Mouse (Mus musculus) liver, embryonic 16.5 days (tissue): ENCODE results near the gene Rnf11. TPM values are rescaled to one million over a fixed set of nuclear protein-coding genes. Genes with fewer than 3 reads are reported as not detected.

Source experiments
- ATAC-seq: fragments of 200-750 bp; cut with Nextera tagmentation; 2 replicates; pipeline ENCODE4 v1.8.0; 2017; ENCODE audit warnings: low read depth, mild to moderate bottlenecking, moderate number of reproducible peaks, moderate library complexity
- H3K27ac ChIP-seq: fragments of 300-500 bp; sonication (generic); 2 replicates; pipeline ENCODE4 v1.5.1; 2014; ENCODE audit warnings: mild to moderate bottlenecking, low read length
- H3K27me3 ChIP-seq: fragments of 300-500 bp; sonication (generic); 2 replicates; pipeline ENCODE4 v1.6.1; 2014; ENCODE audit warnings: low read depth, low read length, mixed read lengths; ENCODE audit not compliant: control insufficient read depth, insufficient read depth
- H3K36me3 ChIP-seq: fragments of 300-500 bp; sonication (generic); 2 replicates; pipeline ENCODE4 v1.6.1; 2014; ENCODE audit warnings: mild to moderate bottlenecking; ENCODE audit not compliant: control insufficient read depth, insufficient read depth
- H3K4me1 ChIP-seq: fragments of 300-500 bp; sonication (generic); 2 replicates; pipeline ENCODE4 v1.6.1; 2014; ENCODE audit warnings: low read depth, low read length, mixed read lengths; ENCODE audit not compliant: control insufficient read depth
- H3K4me2 ChIP-seq: fragments of 300-500 bp; sonication (generic); 2 replicates; pipeline ENCODE4 v1.6.1; 2014; ENCODE audit warnings: low read depth, low read length, mixed read lengths
- H3K4me3 ChIP-seq: fragments of 300-500 bp; sonication (generic); 2 replicates; pipeline ENCODE4 v1.5.1; 2014; ENCODE audit warnings: low read depth, mild to moderate bottlenecking, low read length
- H3K9ac ChIP-seq: fragments of 300-500 bp; sonication (generic); 2 replicates; pipeline ENCODE4 v1.6.1; 2014; ENCODE audit warnings: low read depth, low read length
- H3K9me3 ChIP-seq: fragments of 300-500 bp; sonication (generic); replicated peaks from 2 replicates; pipeline ENCODE4 v1.6.1; 2016; ENCODE audit warnings: low read length; ENCODE audit not compliant: control insufficient read depth
- WGBS: fragments of 180-500 bp; shearing (Covaris S2); extraction: QIAGEN DNeasy Blood & Tissue Kit; methylation state at CpG from one replicate; pipeline ENCODE4 v1.1.7; 2014; ENCODE audit not compliant: insufficient replicate concordance; 5-methylcytosine and 5-hydroxymethylcytosine counted together
- polyA plus RNA-seq: library from polyadenylated mRNA; unstranded; fragments of >200 nt; fragmentation: Nextera tagmentation; extraction: Ambion mirVana; gene quantifications from 2 replicates; pipeline ENCODE4 v1.2.1, GENCODE M21; 2015

Rnf11 gene
- polyA plus RNA-seq, 1 experiment from 2014 or later, result 29.3 TPM

GRCm38 (mm10) chr4:109441000-109441399, 43.5 kb downstream of the Rnf11 start:
- Histone ChIP-seq H3K4me2 (peak overlapping the region; percentile 68), H3K27me3 (no peaks in the 10 kb centered on the region), H3K4me3 (no peak overlapping the region), H3K9ac (peak overlapping the region; percentile 20), H3K9me3 (no peaks in the 10 kb centered on the region), H3K4me1 (peaks cover 80% of the 10 kb centered on the region), H3K36me3 (peaks cover 6% of the 10 kb centered on the region), H3K27ac (peak overlapping the region; percentile 98)
- no peak for ATAC-seq
- 89% methylated on average over 3 of the region's 3 CpGs for WGBS

DNA sequence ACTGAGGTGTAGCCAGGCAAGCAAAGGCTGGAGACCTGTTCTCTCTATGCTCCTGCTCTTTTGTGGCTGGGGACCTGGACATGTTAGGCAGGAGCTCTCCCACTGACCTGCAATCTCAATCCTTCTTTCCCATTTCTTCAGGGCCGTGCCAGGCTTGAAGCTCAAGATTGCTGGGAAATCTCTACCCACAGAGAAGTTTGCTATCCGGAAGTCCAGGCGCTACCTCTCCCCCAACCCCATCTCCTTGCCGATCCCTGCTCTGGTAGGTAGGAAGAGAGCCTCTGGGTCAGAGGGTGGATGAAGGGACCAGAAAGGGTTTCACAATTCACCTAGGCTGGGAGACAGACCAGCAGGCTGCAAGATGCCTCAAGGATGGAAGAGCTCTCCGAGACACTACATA, 44.1 kb downstream of the Rnf11 start:
- Histone ChIP-seq H3K9me3 (no peaks in the 10 kb centered on the region), H3K4me1 (peaks cover 75% of the 10 kb centered on the region), H3K36me3 (peaks cover 6% of the 10 kb centered on the region), H3K4me3 (peak overlapping the region; percentile 2; the same call in 1 of the 2 replicates), H3K27me3 (no peaks in the 10 kb centered on the region), H3K27ac (peak overlapping the region; percentile 98), H3K9ac (peak overlapping the region; percentile 11), H3K4me2 (peak overlapping the region; percentile 68)
- ATAC-seq, result no peak
- 89% methylated on average over 5 of the region's 5 CpGs for WGBS

DNA sequence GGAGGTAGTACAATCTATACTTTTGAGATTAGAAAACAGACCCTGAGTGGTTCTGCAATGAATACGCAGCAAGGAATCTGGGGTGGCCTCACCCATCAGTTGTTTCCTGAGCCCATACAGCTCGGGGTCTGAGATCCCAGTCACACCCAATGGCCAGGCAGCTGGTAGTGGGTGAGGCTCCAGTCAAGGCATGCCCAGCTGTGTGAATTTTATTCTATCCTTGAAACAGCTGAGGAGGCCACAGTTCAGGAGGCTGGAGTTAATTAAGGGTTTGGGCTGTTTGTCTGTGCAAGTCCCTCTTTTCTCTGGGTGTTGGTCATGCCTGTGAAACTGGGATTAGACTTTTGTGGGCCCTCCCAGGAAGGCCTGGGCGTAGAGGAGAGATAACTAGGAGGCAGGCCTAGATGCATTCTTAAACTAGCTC, 44.7 kb downstream of the Rnf11 start:
- peaks cover 71% of the 10 kb centered on the region for H3K4me1 ChIP-seq
- 27% methylated on average over 3 of the region's 3 CpGs for WGBS
- ATAC-seq, result peak; percentile 87
- H3K4me2 ChIP-seq, result peak overlapping the region; percentile 68
- H3K9ac ChIP-seq, result peak overlapping the region; percentile 56
- no peaks in the 10 kb centered on the region for H3K9me3 ChIP-seq
- H3K4me3 ChIP-seq, result peak overlapping the region; percentile 32
- no peaks in the 10 kb centered on the region for H3K27me3 ChIP-seq
- H3K27ac ChIP-seq, result peak overlapping the region; percentile 98
- peaks cover 6% of the 10 kb centered on the region for H3K36me3 ChIP-seq

DNA sequence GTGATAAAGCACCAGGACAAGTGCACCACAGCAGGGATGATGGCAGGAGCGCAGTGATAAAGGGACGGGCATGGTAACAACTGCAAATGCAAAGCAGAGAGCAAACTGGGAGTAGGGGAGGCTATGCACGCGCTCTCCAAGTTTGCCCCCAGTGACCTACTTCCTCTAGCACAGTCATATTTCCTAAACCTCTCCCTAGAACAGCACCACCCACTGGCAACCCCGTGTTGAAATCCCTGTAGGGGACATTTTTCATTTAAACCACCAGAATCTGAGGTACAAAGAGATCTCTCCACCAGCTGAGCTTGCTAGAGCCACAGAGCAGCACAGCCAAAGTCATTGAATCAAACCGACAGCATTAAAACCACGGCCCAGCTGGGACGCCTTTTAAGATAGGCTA, 45.4 kb downstream of the Rnf11 start:
- peak overlapping the region; percentile 98 for H3K27ac ChIP-seq
- 46% methylated on average over 8 of the region's 8 CpGs for WGBS
- H3K9me3 ChIP-seq, result no peaks in the 10 kb centered on the region
- peak overlapping the region; percentile 68 for H3K4me2 ChIP-seq
- peak overlapping the region; percentile 32 for H3K4me3 ChIP-seq
- no peak for ATAC-seq
- H3K9ac ChIP-seq, result peak overlapping the region; percentile 56
- H3K36me3 ChIP-seq, result peaks cover 6% of the 10 kb centered on the region
- H3K4me1 ChIP-seq, result peaks cover 63% of the 10 kb centered on the region
- no peaks in the 10 kb centered on the region for H3K27me3 ChIP-seq

DNA sequence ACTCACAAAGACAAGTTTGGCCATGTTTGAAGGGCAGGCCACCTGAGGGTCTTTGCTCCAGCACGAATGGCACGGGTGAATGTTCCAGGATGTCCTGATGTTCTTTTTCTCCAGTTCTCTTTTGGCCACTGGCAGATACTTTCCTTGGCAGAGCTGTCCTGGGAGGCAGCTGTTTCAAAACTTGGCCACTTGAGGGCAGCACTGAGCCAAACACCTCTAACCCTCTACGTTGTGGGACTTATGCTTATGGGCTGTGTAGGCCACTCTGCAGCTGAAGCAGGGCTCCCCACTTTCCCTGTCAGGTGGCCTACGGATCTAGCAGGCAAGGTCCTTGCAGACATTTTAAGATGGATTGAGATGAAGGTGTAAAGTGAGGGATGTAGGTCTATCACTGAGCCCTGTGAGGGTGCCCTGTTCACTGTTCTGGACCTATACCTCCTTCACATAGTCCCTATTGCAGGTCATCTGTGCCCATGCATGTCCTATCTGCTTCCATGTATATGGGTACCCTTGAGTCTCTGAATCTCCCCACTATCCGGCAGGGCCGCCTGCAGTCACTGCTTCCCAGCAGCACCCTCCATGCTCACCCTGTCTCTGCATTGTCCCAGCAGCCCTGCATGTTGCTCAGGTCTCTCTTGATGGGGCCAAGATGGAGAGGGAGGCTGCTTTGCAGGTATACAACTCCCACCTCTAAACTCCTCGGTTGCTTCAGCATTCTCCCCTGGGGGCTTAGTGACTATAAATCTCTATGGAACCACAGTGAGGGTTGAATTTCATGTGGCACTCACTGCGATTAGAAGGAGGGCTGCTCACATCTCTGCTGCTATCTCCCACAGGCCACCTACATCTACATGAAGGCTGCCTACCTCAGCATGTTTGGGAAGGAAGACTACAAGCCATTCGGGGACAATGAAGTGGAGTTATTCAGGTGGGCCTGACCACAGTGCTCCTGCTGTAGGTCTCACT, 46.3 kb downstream of the Rnf11 start:
- WGBS, result 46% methylated on average over 9 of the region's 9 CpGs
- H3K36me3 ChIP-seq, result no peaks in the 10 kb centered on the region; the same call in 1 of the 2 replicates
- H3K9ac ChIP-seq, result peak overlapping the region; percentile 56
- no peaks in the 10 kb centered on the region for H3K27me3 ChIP-seq
- H3K4me3 ChIP-seq, result no peak overlapping the region
- H3K4me2 ChIP-seq, result peak overlapping the region; percentile 68
- H3K27ac ChIP-seq, result peak overlapping the region; percentile 98
- ATAC-seq, result peak; percentile 41
- peaks cover 54% of the 10 kb centered on the region for H3K4me1 ChIP-seq
- no peaks in the 10 kb centered on the region for H3K9me3 ChIP-seq

GRCm38 (mm10) chr4:109434256-109434655, 50.3 kb downstream of the Rnf11 start:
- Histone ChIP-seq H3K9ac (no peak overlapping the region), H3K27me3 (no peaks in the 10 kb centered on the region), H3K4me1 (peaks cover 41% of the 10 kb centered on the region), H3K27ac (no peak overlapping the region), H3K36me3 (no peaks in the 10 kb centered on the region; the same call in 1 of the 2 replicates), H3K9me3 (no peaks in the 10 kb centered on the region), H3K4me3 (no peak overlapping the region), H3K4me2 (no peak overlapping the region)
- no peak for ATAC-seq
- WGBS, result 82% methylated on average over 1 of the region's 1 CpGs

DNA sequence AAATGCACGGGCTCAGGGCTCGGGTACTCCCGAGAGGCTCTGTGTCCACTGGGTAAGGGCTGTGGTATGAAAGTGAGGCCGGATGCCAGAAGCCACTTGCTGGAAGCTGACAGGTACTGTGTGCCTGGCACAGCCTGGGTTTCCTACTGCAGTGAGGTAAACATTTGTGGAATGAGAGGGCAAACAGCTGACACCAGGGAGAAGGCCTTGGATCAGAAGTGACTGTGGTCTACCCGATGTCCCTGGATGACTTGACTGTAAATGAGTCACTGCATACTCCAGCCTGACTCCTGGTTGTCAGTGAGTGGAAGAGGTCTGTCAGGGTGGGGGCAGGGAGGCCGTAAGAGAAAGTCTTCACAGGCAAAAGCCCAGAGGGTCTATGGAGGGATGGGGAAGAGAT, 50.9 kb downstream of the Rnf11 start:
- 0 out of 2 replicates have a peak overlapping the region, but pooled peaks have one; percentile 31 for H3K27ac ChIP-seq
- 69% methylated on average over 6 of the region's 6 CpGs for WGBS
- no peak overlapping the region for H3K4me2 ChIP-seq
- H3K9ac ChIP-seq, result no peak overlapping the region
- H3K27me3 ChIP-seq, result no peaks in the 10 kb centered on the region
- H3K4me3 ChIP-seq, result no peak overlapping the region
- peaks cover 35% of the 10 kb centered on the region for H3K4me1 ChIP-seq
- no peaks in the 10 kb centered on the region for H3K9me3 ChIP-seq
- ATAC-seq, result no peak
- no peaks in the 10 kb centered on the region; the same call in 1 of the 2 replicates for H3K36me3 ChIP-seq

GRCm38 (mm10) chr4:109432668-109433375, 51.7 kb downstream of the Rnf11 start:
- H3K27me3 ChIP-seq, result no peaks in the 10 kb centered on the region
- H3K4me3 ChIP-seq, result no peak overlapping the region
- no peaks in the 10 kb centered on the region for H3K9me3 ChIP-seq
- H3K36me3 ChIP-seq, result no peaks in the 10 kb centered on the region
- H3K9ac ChIP-seq, result peak overlapping the region; percentile 15; the same call in 1 of the 2 replicates
- H3K4me1 ChIP-seq, result peaks cover 27% of the 10 kb centered on the region
- ATAC-seq, result no peak
- WGBS, result 71% methylated on average over 16 of the region's 16 CpGs
- H3K27ac ChIP-seq, result no peak overlapping the region
- H3K4me2 ChIP-seq, result no peak overlapping the region
